Mouse (Mus musculus): ENCODE measurements around the gene Mrtfa. TPM values are rescaled to one million over a fixed set of nuclear protein-coding genes. Genes with fewer than 3 reads are reported as not detected.
A peak's percentile ranks its signal among the peaks of the same experiment; 100 is the strongest.

Mrtfa gene
- polyA plus RNA-seq, 1 experiment from 2014 or later, result 14.7 TPM

GRCm38 (mm10) chr15:81093032-81093431 is 97.5 kb downstream of the Mrtfa start:
- no peaks in the 10 kb centered on the region for H3K36me3 ChIP-seq (ENCODE audit: control insufficient read depth, insufficient read depth, low read length)
- H3K4me3 ChIP-seq (ENCODE audit: control insufficient read depth in 1 of 2, insufficient read depth in 1 of 2, low read depth in 1 of 2, low read length in 2 of 2), result no peak overlapping the region
- peaks cover 10 to 18% of the 10 kb centered on the region in 2 experiments for H3K4me1 ChIP-seq (ENCODE audit: control insufficient read depth in 2 of 2, insufficient read depth in 2 of 2, low read length in 2 of 2)
- H3K27me3 ChIP-seq (ENCODE audit: control insufficient read depth, insufficient read depth, low read length), result no peaks in the 10 kb centered on the region
- H3K4me2 ChIP-seq (ENCODE audit: low read length), result no peak overlapping the region
- no peak overlapping the region for H3K9ac ChIP-seq (ENCODE audit: low read length)
- H3K9me3 ChIP-seq (ENCODE audit: control insufficient read depth, low read length), result no peaks in the 10 kb centered on the region
- H3K27ac ChIP-seq (replicated peaks in 1 of 2; ENCODE audit: control insufficient read depth in 1 of 2, insufficient read depth in 1 of 2, low read depth in 2 of 2, low read length in 2 of 2), result no peak overlapping the region
- WGBS, result 91% methylated on average over 4 of the region's 4 CpGs
- ATAC-seq (ENCODE audit: insufficient number of reproducible peaks, insufficient read depth, low FRiP score, low read depth), result no peak

DNA sequence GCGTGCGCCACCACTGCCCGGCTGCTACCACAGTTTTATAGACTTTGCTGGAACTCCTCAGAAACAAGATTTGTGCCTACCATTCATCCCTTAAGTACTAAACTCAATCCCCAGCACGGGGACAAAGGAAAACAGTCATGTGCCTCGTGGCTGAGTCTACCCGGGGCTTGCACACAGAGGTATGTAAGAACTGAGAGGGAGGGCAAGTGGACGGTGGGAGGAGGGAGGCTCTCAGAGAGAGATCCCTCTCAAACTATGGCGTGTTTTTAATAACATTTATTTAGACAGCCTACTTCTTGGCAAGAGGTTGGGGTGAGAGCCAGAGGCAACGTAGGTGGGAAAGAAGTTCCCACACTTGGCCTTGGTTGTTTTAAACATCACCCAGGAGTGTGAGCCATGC is 98.8 kb downstream of the Mrtfa start:
- H3K9ac ChIP-seq (ENCODE audit: low read length), result no peak overlapping the region
- no peaks in the 10 kb centered on the region for H3K36me3 ChIP-seq (ENCODE audit: control insufficient read depth, insufficient read depth, low read length)
- ATAC-seq (ENCODE audit: insufficient number of reproducible peaks, insufficient read depth, low FRiP score, low read depth), result no peak
- H3K4me2 ChIP-seq (ENCODE audit: low read length), result no peak overlapping the region
- no peaks in the 10 kb centered on the region for H3K27me3 ChIP-seq (ENCODE audit: control insufficient read depth, insufficient read depth, low read length)
- H3K4me3 ChIP-seq (ENCODE audit: control insufficient read depth in 1 of 2, insufficient read depth in 1 of 2, low read depth in 1 of 2, low read length in 2 of 2), result no peak overlapping the region
- H3K27ac ChIP-seq (replicated peaks in 1 of 2; ENCODE audit: control insufficient read depth in 1 of 2, insufficient read depth in 1 of 2, low read depth in 2 of 2, low read length in 2 of 2), result no peak overlapping the region
- no peaks in the 10 kb centered on the region for H3K9me3 ChIP-seq (ENCODE audit: control insufficient read depth, low read length)
- WGBS, result 72% methylated on average over 9 of the region's 9 CpGs
- H3K4me1 ChIP-seq (ENCODE audit: control insufficient read depth in 2 of 2, insufficient read depth in 2 of 2, low read length in 2 of 2), result peaks cover 10 to 12% of the 10 kb centered on the region in 2 experiments

DNA sequence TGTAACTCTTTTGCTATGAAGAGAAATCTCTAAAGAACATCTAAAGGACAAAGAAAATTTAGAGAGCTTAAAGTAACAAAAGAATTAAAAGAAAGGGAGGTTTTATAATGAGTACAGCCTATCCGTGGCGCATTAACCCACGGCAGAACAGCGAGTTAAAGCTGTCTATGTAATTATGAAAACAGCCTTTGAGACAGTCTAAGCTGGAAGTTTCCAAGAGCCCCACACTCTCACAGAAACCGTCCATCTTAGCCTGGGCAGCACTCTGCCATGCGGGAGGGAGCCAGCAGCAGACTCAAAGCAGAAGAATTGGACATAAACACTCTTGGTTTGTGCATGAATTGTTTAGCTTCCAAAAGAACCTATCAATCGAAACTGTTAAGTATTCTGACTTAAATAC is 103.0 kb downstream of the Mrtfa start:
- ATAC-seq (ENCODE audit: insufficient number of reproducible peaks, insufficient read depth, low FRiP score, low read depth), result no peak
- Histone ChIP-seq H3K9me3 (ENCODE audit: control insufficient read depth, low read length) (no peaks in the 10 kb centered on the region), H3K27me3 (ENCODE audit: control insufficient read depth, insufficient read depth, low read length) (no peaks in the 10 kb centered on the region), H3K36me3 (ENCODE audit: control insufficient read depth, insufficient read depth, low read length) (no peaks in the 10 kb centered on the region), H3K9ac (ENCODE audit: low read length) (no peak overlapping the region), H3K4me2 (ENCODE audit: low read length) (no peak overlapping the region), H3K4me3 (ENCODE audit: control insufficient read depth in 1 of 2, insufficient read depth in 1 of 2, low read depth in 1 of 2, low read length in 2 of 2) (no peak overlapping the region), H3K27ac (replicated peaks in 1 of 2; ENCODE audit: control insufficient read depth in 1 of 2, insufficient read depth in 1 of 2, low read depth in 2 of 2, low read length in 2 of 2) (peak overlapping the region; percentile 21 to 57; a peak in 3 of 4 replicates), H3K4me1 (ENCODE audit: control insufficient read depth in 2 of 2, insufficient read depth in 2 of 2, low read length in 2 of 2) (peaks cover 15% of the 10 kb centered on the region in 2 experiments)
- WGBS, result 79% methylated on average over 7 of the region's 7 CpGs

GRCm38 (mm10) chr15:81086644-81087480 is 103.7 kb downstream of the Mrtfa start:
- Histone ChIP-seq H3K4me2 (ENCODE audit: low read length) (0 out of 2 replicates have a peak overlapping the region, but pooled peaks have one; percentile 21), H3K36me3 (ENCODE audit: control insufficient read depth, insufficient read depth, low read length) (no peaks in the 10 kb centered on the region), H3K4me3 (ENCODE audit: control insufficient read depth in 1 of 2, insufficient read depth in 1 of 2, low read depth in 1 of 2, low read length in 2 of 2) (no peak overlapping the region), H3K9ac (ENCODE audit: low read length) (peak overlapping the region; percentile 30; the same call in 1 of the 2 replicates), H3K9me3 (ENCODE audit: control insufficient read depth, low read length) (no peaks in the 10 kb centered on the region), H3K27ac (replicated peaks in 1 of 2; ENCODE audit: control insufficient read depth in 1 of 2, insufficient read depth in 1 of 2, low read depth in 2 of 2, low read length in 2 of 2) (peak overlapping the region; percentile 72 to 77), H3K27me3 (ENCODE audit: control insufficient read depth, insufficient read depth, low read length) (no peaks in the 10 kb centered on the region), H3K4me1 (ENCODE audit: control insufficient read depth in 2 of 2, insufficient read depth in 2 of 2, low read length in 2 of 2) (peaks cover 15 to 18% of the 10 kb centered on the region in 2 experiments)
- peak; percentile 68; the same call in 1 of the 2 replicates for ATAC-seq (ENCODE audit: insufficient number of reproducible peaks, insufficient read depth, low FRiP score, low read depth)
- WGBS, result 60% methylated on average over 8 of the region's 8 CpGs

- no peaks in the 10 kb centered on the region for H3K27me3 ChIP-seq (ENCODE audit: control insufficient read depth, insufficient read depth, low read length)
- H3K27ac ChIP-seq (replicated peaks in 1 of 2; ENCODE audit: control insufficient read depth in 1 of 2, insufficient read depth in 1 of 2, low read depth in 2 of 2, low read length in 2 of 2), result peak overlapping the region; percentile 8 to 50; a peak in 1 of 4 replicates
- no peak overlapping the region for H3K4me3 ChIP-seq (ENCODE audit: control insufficient read depth in 1 of 2, insufficient read depth in 1 of 2, low read depth in 1 of 2, low read length in 2 of 2)
- H3K4me2 ChIP-seq (ENCODE audit: low read length), result no peak overlapping the region
- no peak for ATAC-seq (ENCODE audit: insufficient number of reproducible peaks, insufficient read depth, low FRiP score, low read depth)
- H3K9ac ChIP-seq (ENCODE audit: low read length), result no peak overlapping the region; the same call in 1 of the 2 replicates
- 90% methylated on average over 9 of the region's 9 CpGs for WGBS
- peaks cover 19% of the 10 kb centered on the region in 2 experiments for H3K4me1 ChIP-seq (ENCODE audit: control insufficient read depth in 2 of 2, insufficient read depth in 2 of 2, low read length in 2 of 2)
- no peaks in the 10 kb centered on the region for H3K9me3 ChIP-seq (ENCODE audit: control insufficient read depth, low read length)
- no peaks in the 10 kb centered on the region for H3K36me3 ChIP-seq (ENCODE audit: control insufficient read depth, insufficient read depth, low read length)
Observed at GRCm38 (mm10) chr15:81083826-81084225, 106.7 kb downstream of the Mrtfa start.

DNA sequence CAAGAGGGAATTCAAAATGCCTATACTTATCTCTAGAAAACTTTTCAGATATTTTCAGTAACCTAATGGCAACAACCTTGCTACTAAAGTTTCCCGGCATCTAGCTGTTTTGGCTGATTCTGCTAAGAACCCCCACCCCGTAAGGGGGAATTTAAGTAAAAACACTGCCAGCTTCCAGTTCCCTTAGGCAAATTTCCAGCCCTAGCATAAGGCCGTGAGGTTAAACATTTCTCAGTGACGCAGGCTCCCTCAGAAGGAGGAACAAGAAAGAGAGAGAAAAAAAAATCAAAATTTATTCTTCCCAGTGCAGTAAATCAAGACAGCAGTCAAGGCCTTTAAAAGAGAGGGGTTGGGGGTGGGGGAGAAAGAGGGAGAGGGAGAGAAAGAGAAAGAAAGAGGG is 107.3 kb downstream of the Mrtfa start:
- no peak overlapping the region for H3K4me3 ChIP-seq (ENCODE audit: control insufficient read depth in 1 of 2, insufficient read depth in 1 of 2, low read depth in 1 of 2, low read length in 2 of 2)
- H3K36me3 ChIP-seq (ENCODE audit: control insufficient read depth, insufficient read depth, low read length), result no peaks in the 10 kb centered on the region
- H3K9ac ChIP-seq (ENCODE audit: low read length), result no peak overlapping the region
- ATAC-seq (ENCODE audit: insufficient number of reproducible peaks, insufficient read depth, low FRiP score, low read depth), result no peak
- H3K27me3 ChIP-seq (ENCODE audit: control insufficient read depth, insufficient read depth, low read length), result no peaks in the 10 kb centered on the region
- 74% methylated on average over 4 of the region's 4 CpGs for WGBS
- no peaks in the 10 kb centered on the region for H3K9me3 ChIP-seq (ENCODE audit: control insufficient read depth, low read length)
- peak overlapping the region; percentile 8 to 50; a peak in 2 of 4 replicates for H3K27ac ChIP-seq (replicated peaks in 1 of 2; ENCODE audit: control insufficient read depth in 1 of 2, insufficient read depth in 1 of 2, low read depth in 2 of 2, low read length in 2 of 2)
- H3K4me1 ChIP-seq (ENCODE audit: control insufficient read depth in 2 of 2, insufficient read depth in 2 of 2, low read length in 2 of 2), result peaks cover 19% of the 10 kb centered on the region in 2 experiments
- H3K4me2 ChIP-seq (ENCODE audit: low read length), result no peak overlapping the region

GRCm38 (mm10) chr15:81081216-81081615 is 109.3 kb downstream of the Mrtfa start:
- no peak for ATAC-seq (ENCODE audit: insufficient number of reproducible peaks, insufficient read depth, low FRiP score, low read depth)
- Histone ChIP-seq H3K27ac (replicated peaks in 1 of 2; ENCODE audit: control insufficient read depth in 1 of 2, insufficient read depth in 1 of 2, low read depth in 2 of 2, low read length in 2 of 2) (no peak overlapping the region), H3K27me3 (ENCODE audit: control insufficient read depth, insufficient read depth, low read length) (no peaks in the 10 kb centered on the region), H3K36me3 (ENCODE audit: control insufficient read depth, insufficient read depth, low read length) (no peaks in the 10 kb centered on the region), H3K9me3 (ENCODE audit: control insufficient read depth, low read length) (no peaks in the 10 kb centered on the region), H3K4me3 (ENCODE audit: control insufficient read depth in 1 of 2, insufficient read depth in 1 of 2, low read depth in 1 of 2, low read length in 2 of 2) (no peak overlapping the region), H3K9ac (ENCODE audit: low read length) (no peak overlapping the region), H3K4me1 (ENCODE audit: control insufficient read depth in 2 of 2, insufficient read depth in 2 of 2, low read length in 2 of 2) (peaks cover 7 to 10% of the 10 kb centered on the region in 2 experiments; a peak in 3 of 4 replicates), H3K4me2 (ENCODE audit: low read length) (no peak overlapping the region)
- WGBS, result 61% methylated on average over 4 of the region's 4 CpGs

Measured in heart, embryonic 14.5 days (tissue).